Mouse (Mus musculus): ENCODE measurements around the gene Zbp1. TPM values are rescaled to one million over a fixed set of nuclear protein-coding genes. Genes with fewer than 3 reads are reported as not detected.

The Zbp1 gene
- polyA plus RNA-seq, 1 experiment, result 0.74 TPM

DNA sequence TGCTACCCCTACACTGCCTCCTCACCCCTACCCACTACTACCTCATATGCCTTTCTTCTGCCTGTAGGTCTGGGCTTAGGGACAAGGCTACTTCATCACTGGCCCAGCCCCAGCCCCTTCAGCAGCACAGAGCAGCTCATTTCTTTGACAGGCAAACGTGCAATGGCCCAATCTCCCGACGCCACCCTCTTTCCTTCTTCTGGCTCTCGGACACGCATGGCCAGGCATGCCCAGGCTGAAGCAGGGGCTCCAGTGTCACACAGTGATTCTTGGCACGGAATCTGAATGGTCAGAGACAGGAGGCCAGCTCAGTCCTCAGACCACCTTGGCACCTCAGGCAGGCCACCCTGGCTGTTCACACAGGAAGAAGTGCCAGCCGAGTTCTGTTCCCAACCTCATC is 32.4 kb upstream of the Zbp1 start:
- WGBS, result 16% methylated on average over 7 of the region's 7 CpGs
- no peak overlapping the region for H3K4me3 ChIP-seq (replicated peaks; ENCODE audit: insufficient read depth, low read depth, low read length)
- H3K4me1 ChIP-seq (ENCODE audit: control insufficient read depth, insufficient read depth, low read length), result 0 out of 2 replicates have a peak, but pooled peaks cover 5% of the 10 kb centered on the region
- H3K27ac ChIP-seq (ENCODE audit: insufficient read depth, low read length), result no peak overlapping the region
- no peak for TF ChIP-seq CTCF (IDR thresholded peaks at IDR 0.05; ENCODE audit: borderline replicate concordance, insufficient read depth, low read depth, low read length)
- TF ChIP-seq POLR2A (IDR thresholded peaks at IDR 0.05; ENCODE audit: borderline replicate concordance, insufficient read depth, low read length), result no peak
- no peaks in the 10 kb centered on the region for H3K27me3 ChIP-seq (ENCODE audit: control insufficient read depth, insufficient read depth, low read length)
- DNase-seq, result no peak

GRCm38 (mm10) chr2:173250411-173250810 is 31.7 kb upstream of the Zbp1 start:
- Histone ChIP-seq H3K4me3 (replicated peaks; ENCODE audit: insufficient read depth, low read depth, low read length) (no peak overlapping the region), H3K27ac (ENCODE audit: insufficient read depth, low read length) (no peak overlapping the region), H3K27me3 (ENCODE audit: control insufficient read depth, insufficient read depth, low read length) (no peaks in the 10 kb centered on the region), H3K4me1 (ENCODE audit: control insufficient read depth, insufficient read depth, low read length) (0 out of 2 replicates have a peak, but pooled peaks cover 5% of the 10 kb centered on the region)
- DNase-seq, result no peak
- no peak for TF ChIP-seq POLR2A (IDR thresholded peaks at IDR 0.05; ENCODE audit: borderline replicate concordance, insufficient read depth, low read length)
- no peak for TF ChIP-seq CTCF (IDR thresholded peaks at IDR 0.05; ENCODE audit: borderline replicate concordance, insufficient read depth, low read depth, low read length)
- WGBS, result 26% methylated on average over 2 of the region's 2 CpGs

DNA sequence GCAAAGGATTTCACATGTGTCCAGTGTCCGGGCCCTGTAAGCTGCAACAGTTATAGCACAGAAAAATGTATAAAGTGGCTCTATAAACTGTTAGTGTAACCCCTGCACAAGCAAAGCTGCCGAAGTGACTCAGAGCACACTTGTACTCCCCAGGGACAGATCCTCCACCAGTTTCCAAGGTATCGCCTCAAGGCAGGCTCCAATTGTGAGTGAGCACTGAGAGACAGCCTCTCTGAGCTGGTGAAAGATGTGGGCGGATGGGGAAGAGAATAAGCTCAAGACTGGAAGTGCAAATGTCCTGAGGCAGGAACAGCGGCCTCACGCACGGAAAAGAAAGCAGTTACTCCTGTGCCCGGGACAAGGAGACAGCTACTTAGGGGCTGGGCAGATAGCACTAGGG is 31.2 kb upstream of the Zbp1 start:
- Histone ChIP-seq H3K4me3 (replicated peaks; ENCODE audit: insufficient read depth, low read depth, low read length) (no peak overlapping the region), H3K27ac (ENCODE audit: insufficient read depth, low read length) (no peak overlapping the region), H3K4me1 (ENCODE audit: control insufficient read depth, insufficient read depth, low read length) (0 out of 2 replicates have a peak, but pooled peaks cover 5% of the 10 kb centered on the region), H3K27me3 (ENCODE audit: control insufficient read depth, insufficient read depth, low read length) (no peaks in the 10 kb centered on the region)
- TF ChIP-seq CTCF (IDR thresholded peaks at IDR 0.05; ENCODE audit: borderline replicate concordance, insufficient read depth, low read depth, low read length), result no peak
- no peak for TF ChIP-seq POLR2A (IDR thresholded peaks at IDR 0.05; ENCODE audit: borderline replicate concordance, insufficient read depth, low read length)
- 72% methylated on average over 8 of the region's 8 CpGs for WGBS
- no peak for DNase-seq

- Histone ChIP-seq H3K4me1 (ENCODE audit: control insufficient read depth, insufficient read depth, low read length) (0 out of 2 replicates have a peak, but pooled peaks cover 5% of the 10 kb centered on the region), H3K27me3 (ENCODE audit: control insufficient read depth, insufficient read depth, low read length) (no peaks in the 10 kb centered on the region), H3K27ac (ENCODE audit: insufficient read depth, low read length) (no peak overlapping the region), H3K4me3 (replicated peaks; ENCODE audit: insufficient read depth, low read depth, low read length) (no peak overlapping the region)
- 27% methylated on average over 3 of the region's 3 CpGs for WGBS
- TF ChIP-seq POLR2A (IDR thresholded peaks at IDR 0.05; ENCODE audit: borderline replicate concordance, insufficient read depth, low read length) (no peak), CTCF (IDR thresholded peaks at IDR 0.05; ENCODE audit: borderline replicate concordance, insufficient read depth, low read depth, low read length) (no peak)
- DNase-seq, result no peak
These were observed 30.7 kb upstream of the Zbp1 start for GRCm38 (mm10) chr2:173249386-173249785.

DNA sequence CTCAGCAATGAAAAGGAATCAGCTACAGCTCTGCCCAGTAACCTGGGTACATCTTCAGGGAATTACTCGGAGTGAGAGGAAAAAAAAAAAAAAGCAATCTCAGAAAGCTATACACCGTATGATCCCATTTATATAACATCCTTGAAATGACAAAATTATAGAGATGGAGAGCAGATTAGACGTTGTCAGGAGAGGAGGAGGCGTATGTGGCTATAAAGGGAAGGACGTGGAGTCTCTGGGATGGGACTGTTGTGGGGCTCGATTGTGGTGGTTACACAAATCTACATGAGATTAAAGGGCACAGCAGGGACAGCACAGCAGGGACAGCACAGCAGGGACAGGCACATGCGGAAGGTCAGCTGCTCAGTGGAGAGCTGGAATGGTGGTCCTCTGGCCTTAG is 30.1 kb upstream of the Zbp1 start:
- 0 out of 2 replicates have a peak, but pooled peaks cover 5% of the 10 kb centered on the region for H3K4me1 ChIP-seq (ENCODE audit: control insufficient read depth, insufficient read depth, low read length)
- DNase-seq, result no peak
- 75% methylated on average over 7 of the region's 7 CpGs for WGBS
- TF ChIP-seq CTCF (IDR thresholded peaks at IDR 0.05; ENCODE audit: borderline replicate concordance, insufficient read depth, low read depth, low read length) (no peak), POLR2A (IDR thresholded peaks at IDR 0.05; ENCODE audit: borderline replicate concordance, insufficient read depth, low read length) (no peak)
- H3K4me3 ChIP-seq (replicated peaks; ENCODE audit: insufficient read depth, low read depth, low read length), result no peak overlapping the region
- H3K27ac ChIP-seq (ENCODE audit: insufficient read depth, low read length), result no peak overlapping the region
- H3K27me3 ChIP-seq (ENCODE audit: control insufficient read depth, insufficient read depth, low read length), result no peaks in the 10 kb centered on the region

- WGBS, result 90% methylated on average over 2 of the region's 2 CpGs
- 0 out of 2 replicates have a peak, but pooled peaks cover 5% of the 10 kb centered on the region for H3K4me1 ChIP-seq (ENCODE audit: control insufficient read depth, insufficient read depth, low read length)
- DNase-seq, result no peak
- no peak overlapping the region for H3K4me3 ChIP-seq (replicated peaks; ENCODE audit: insufficient read depth, low read depth, low read length)
- TF ChIP-seq POLR2A (IDR thresholded peaks at IDR 0.05; ENCODE audit: borderline replicate concordance, insufficient read depth, low read length) (no peak), CTCF (IDR thresholded peaks at IDR 0.05; ENCODE audit: borderline replicate concordance, insufficient read depth, low read depth, low read length) (no peak)
- H3K27ac ChIP-seq (ENCODE audit: insufficient read depth, low read length), result no peak overlapping the region
- no peaks in the 10 kb centered on the region for H3K27me3 ChIP-seq (ENCODE audit: control insufficient read depth, insufficient read depth, low read length)
These were observed 29.2 kb upstream of the Zbp1 start for GRCm38 (mm10) chr2:173247911-173248310.

- Histone ChIP-seq H3K4me1 (ENCODE audit: control insufficient read depth, insufficient read depth, low read length) (0 out of 2 replicates have a peak, but pooled peaks cover 5% of the 10 kb centered on the region), H3K27me3 (ENCODE audit: control insufficient read depth, insufficient read depth, low read length) (no peaks in the 10 kb centered on the region), H3K27ac (ENCODE audit: insufficient read depth, low read length) (no peak overlapping the region), H3K4me3 (replicated peaks; ENCODE audit: insufficient read depth, low read depth, low read length) (no peak overlapping the region)
- DNase-seq, result no peak
- WGBS, result 67% methylated on average over 2 of the region's 2 CpGs
- no peak for TF ChIP-seq CTCF (IDR thresholded peaks at IDR 0.05; ENCODE audit: borderline replicate concordance, insufficient read depth, low read depth, low read length)
- TF ChIP-seq POLR2A (IDR thresholded peaks at IDR 0.05; ENCODE audit: borderline replicate concordance, insufficient read depth, low read length), result no peak
These were observed 28.5 kb upstream of the Zbp1 start for GRCm38 (mm10) chr2:173247197-173247596.

GRCm38 (mm10) chr2:173246688-173247087 is 28.0 kb upstream of the Zbp1 start:
- no peak for TF ChIP-seq POLR2A (IDR thresholded peaks at IDR 0.05; ENCODE audit: borderline replicate concordance, insufficient read depth, low read length)
- TF ChIP-seq CTCF (IDR thresholded peaks at IDR 0.05; ENCODE audit: borderline replicate concordance, insufficient read depth, low read depth, low read length), result no peak
- no peak overlapping the region for H3K27ac ChIP-seq (ENCODE audit: insufficient read depth, low read length)
- no peak for DNase-seq
- H3K4me1 ChIP-seq (ENCODE audit: control insufficient read depth, insufficient read depth, low read length), result 0 out of 2 replicates have a peak, but pooled peaks cover 5% of the 10 kb centered on the region
- WGBS, result 90% methylated on average over 8 of the region's 8 CpGs
- no peak overlapping the region for H3K4me3 ChIP-seq (replicated peaks; ENCODE audit: insufficient read depth, low read depth, low read length)
- H3K27me3 ChIP-seq (ENCODE audit: control insufficient read depth, insufficient read depth, low read length), result no peaks in the 10 kb centered on the region

All from cerebellum, adult 2 months (tissue).